Mouse (Mus musculus) heart, postnatal 0 days (tissue): ENCODE data around the gene Avpr1b.

Experiments
- CTCF ChIP-seq: IDR thresholded peaks from 2 replicates; pipeline ENCODE4 v1.5.1; 2016; ENCODE audit warnings: antibody characterized with exemption, control low read depth, low read depth
- EP300 ChIP-seq: IDR thresholded peaks from 2 replicates; pipeline ENCODE4 v1.6.1; 2016; ENCODE audit warnings: antibody characterized with exemption, low read depth

DNA sequence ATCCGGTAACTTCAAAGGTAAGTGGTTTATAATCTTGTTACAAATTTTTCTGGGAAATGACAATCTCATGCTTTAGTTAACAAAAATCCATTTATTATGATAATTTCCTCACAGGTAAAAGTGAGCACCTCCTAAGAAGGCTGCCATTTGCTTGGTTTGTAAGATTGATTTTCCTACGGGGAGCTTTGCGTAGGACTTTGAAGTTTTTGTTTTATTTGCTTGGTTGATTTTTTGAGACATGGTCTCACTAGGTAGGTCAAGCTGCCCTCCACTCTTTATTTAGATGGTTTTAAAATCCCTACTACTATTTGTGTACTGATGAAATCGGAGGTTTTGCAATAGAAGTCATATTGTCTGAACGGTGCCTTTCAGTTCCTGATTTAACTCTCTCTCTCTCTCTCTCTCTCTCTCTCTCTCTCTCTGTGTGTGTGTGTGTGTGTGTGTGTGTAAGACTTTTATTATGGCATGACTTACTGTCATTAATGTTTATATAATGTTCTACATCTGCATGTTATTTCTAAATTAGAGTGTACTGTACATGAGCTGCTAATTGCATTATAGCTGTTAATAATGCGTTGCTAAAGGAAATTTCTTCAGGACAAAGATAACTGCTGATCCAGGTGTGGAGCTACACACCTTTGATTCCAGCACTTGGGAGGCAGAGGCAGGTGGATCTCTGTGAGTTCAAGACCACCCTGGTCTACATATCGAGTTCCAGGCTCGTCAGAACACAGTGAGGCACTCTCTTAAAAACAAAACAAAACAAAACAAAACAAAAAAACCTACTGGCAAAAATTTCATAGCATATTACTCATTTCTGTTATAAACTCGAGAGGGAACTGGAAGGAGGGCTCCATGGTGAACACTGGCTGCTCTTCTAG, 39.7 kb downstream of the Avpr1b start:
- TF ChIP-seq CTCF = no peak
- no peak for TF ChIP-seq EP300
